Mouse (Mus musculus) testis, postnatal 10 days (tissue): ENCODE results near the gene Oip5.

Source experiments
- DNase-seq: peaks from one replicate; pipeline ENCODE4 v3.0.0; 2021; ENCODE audit warnings: low spot score

Oip5 gene

DNA sequence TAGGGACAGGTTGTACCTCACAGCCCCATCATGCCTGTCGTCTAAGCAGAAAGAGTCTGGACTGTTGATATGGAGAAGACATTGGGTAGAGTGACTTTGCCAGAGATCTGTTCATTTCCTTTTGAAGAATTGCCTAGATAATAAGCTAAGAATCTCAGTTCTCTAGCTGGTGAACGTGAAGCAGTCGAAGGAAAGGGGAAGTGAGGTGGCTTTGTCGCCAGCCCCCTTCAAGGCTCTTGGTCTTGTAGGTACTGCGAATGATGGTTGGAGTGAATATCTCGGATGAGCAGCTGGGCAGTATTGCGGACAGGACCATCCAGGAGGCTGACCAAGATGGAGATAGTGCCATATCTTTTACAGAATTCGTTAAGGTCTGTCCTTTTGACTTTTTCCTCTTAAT is 34.0 kb downstream of the Oip5 start:
- DNase-seq: no peak

DNA sequence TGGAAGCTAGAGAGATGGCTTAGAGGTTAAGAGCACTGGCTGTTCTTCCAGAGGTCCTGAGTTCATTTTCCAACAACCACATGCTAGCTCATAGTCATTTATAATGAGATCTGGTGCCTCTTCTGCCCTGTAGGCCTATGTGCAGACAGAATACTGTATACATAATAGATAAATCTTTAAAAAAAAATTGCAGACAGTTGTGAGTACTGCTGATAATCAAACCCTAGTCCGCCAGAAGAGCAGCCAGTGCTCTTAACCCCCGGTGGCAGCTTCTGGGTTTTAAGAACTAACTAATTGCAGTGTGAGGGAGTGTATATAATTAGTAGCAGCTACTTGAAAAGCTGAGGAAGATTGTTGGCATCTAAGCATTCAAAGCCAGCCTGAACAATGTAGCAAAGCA is 34.8 kb downstream of the Oip5 start:
- no peak for DNase-seq

DNA sequence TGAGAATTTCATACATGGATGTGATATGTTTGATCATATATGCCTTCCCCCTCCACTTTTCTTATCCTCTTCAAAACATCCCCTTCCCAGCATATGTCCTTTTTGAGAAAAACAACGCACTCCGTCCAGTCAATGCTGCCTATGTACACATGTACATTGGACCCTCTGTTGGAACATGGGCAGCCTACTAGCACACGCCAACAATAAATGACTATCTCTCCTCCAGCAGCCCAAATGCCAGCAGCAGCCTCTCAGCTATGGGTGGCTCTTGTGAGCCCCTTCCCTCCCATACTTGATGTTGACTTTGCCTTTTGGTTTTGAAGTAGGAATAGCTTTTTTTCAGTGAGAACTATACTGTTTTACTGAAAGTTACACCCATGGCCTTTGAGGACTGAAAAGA is 36.7 kb downstream of the Oip5 start:
- DNase-seq: no peak

DNA sequence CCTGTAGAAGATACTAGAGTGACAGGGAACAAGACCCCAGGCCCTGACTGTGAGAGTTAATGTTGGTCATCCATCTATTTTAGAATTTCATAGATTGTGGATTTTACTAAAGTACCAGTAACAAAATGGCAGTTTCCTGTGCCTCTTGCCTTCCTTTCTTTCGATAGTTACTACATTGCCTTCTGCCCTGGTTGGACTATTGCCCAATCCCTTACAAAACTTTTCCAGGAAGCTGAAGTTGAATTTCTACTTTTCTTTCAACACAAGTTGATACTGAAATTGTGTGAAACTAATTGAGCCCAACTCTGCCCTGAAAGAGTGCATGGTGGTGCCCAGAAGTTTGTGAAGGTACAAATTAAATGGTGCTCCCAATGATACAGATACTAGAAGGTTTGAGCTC is 45.8 kb downstream of the Oip5 start:
- DNase-seq: no peak

DNA sequence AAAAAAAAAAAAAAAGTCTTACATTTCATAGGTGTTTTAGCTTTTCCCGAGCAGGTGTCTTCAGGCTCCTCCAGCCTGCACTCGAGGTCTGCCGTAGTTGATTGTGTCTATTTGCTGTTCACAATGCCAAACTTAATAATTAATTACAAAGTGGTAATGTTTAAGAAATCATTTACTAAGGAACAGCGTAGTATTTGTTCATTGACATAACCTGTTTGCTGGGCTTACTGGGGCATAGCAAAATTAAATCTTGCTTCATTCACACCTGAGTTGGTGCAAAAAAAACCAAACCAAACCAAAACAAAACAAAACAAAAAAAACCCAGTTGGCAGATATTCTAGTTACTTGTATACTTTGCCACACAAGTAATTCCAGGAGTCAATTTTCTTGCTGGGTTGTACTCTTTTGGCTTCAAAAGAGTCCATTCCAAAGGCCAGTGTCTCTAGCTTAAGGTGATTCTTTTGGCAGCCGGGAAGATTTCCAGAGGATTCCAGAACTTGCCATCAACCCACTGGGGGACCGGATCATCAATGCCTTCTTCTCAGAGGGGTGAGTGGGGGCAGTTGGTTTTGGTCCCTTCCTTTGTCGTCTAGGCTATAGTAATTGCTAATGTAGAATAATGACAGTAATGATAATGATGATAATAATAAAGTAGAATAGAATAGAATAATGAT is 52.0 kb downstream of the Oip5 start:
- no peak for DNase-seq

DNA sequence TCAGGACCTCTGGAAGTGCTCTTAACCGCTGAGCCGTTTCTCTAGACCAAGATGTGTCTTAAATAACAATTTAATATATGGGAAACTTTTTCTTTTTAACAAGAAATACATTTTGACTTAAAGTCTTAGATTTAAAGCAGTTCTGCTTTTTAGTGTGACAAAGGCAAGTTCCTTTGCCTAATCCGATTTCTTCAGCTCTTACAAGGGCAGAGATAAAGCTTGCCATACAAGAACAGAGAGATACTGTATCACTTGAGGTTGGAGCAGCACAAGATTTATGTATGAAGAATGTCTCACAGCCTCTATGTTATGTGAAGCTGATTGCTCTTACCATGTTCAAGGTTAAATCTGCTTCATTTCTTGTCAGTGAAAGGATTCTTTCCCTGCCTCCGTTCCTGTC is 53.0 kb downstream of the Oip5 start:
- DNase-seq: no peak

DNA sequence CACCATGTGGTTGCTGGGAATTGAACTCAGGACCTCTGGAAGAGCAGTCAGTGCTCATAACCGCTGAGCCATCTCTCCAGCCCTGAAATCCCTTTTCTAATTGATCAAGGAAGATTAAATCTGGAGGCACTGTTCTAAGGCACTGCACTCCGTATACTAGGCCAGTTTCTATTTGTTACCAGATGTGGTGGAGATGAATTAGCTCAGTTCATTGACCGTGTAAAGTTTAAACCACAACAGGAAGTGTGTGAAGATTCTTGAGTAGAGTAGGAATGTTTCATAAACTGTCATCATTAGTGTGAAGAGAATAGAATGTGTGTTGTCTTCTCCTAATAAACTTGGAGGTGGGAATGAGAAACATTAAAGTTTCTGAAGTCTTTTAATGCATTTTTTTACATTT is 56.5 kb downstream of the Oip5 start:
- no peak for DNase-seq
